Mouse (Mus musculus) bone marrow macrophage, adult 2 months (primary cell): ENCODE measurements around the gene Raly. TPM values are rescaled to one million over a fixed set of nuclear protein-coding genes. Genes with fewer than 3 reads are reported as not detected.

ENCODE experiments used
- H3K27ac ChIP-seq: 2 replicates; pipeline ENCODE4 v1.5.1; 2012; ENCODE audit warnings: low read depth, low read length; ENCODE audit not compliant: insufficient read depth
- H3K4me1 ChIP-seq: 2 replicates; pipeline ENCODE4 v1.6.1; 2012; ENCODE audit warnings: low read length; ENCODE audit not compliant: control insufficient read depth, insufficient read depth
- H3K4me3 ChIP-seq: 2 replicates; pipeline ENCODE4 v1.5.1; 2012; ENCODE audit warnings: mild to moderate bottlenecking, low read length, moderate library complexity; ENCODE audit not compliant: insufficient read depth
- CTCF ChIP-seq: IDR thresholded peaks from 2 replicates; pipeline ENCODE4 v1.5.1; 2012; ENCODE audit warnings: low read depth, mild to moderate bottlenecking, low read length, moderate library complexity
- POLR2A ChIP-seq: IDR thresholded peaks from 2 replicates; pipeline ENCODE4 v1.6.1; 2012; ENCODE audit warnings: mild to moderate bottlenecking, low read depth, low read length, borderline replicate concordance
- polyA plus RNA-seq: library from polyadenylated mRNA; stranded (reverse); fragments of >200 nt; gene quantifications from 2 replicates; pipeline ENCODE4 v1.2.4, GENCODE M21; 2012; ENCODE audit not compliant: missing spikeins, insufficient read depth, insufficient read length

Gene Raly
- polyA plus RNA-seq, result 108 and 129 TPM in 2 replicates

- peaks cover 28% of the 10 kb centered on the region for H3K4me1 ChIP-seq
- H3K4me3 ChIP-seq, result peak within 1 kb of the TSS; percentile 82
- TF ChIP-seq POLR2A (peak; percentile 95), CTCF (no peak)
- H3K27ac ChIP-seq, result peak within 1 kb of the TSS; percentile 98
These were observed at the start of gene Raly, which contains the start of gene a for GRCm38 (mm10) chr2:154790656-154791483. TSS of gene Raly (plus strand) at chr2:154791096. TSS of gene a (plus strand) at chr2:154791402.

- no peak overlapping the region for H3K27ac ChIP-seq
- H3K4me1 ChIP-seq, result no peaks in the 10 kb centered on the region
- TF ChIP-seq POLR2A (no peak), CTCF (no peak)
- H3K4me3 ChIP-seq, result no peak overlapping the region
These were observed 47.7 kb upstream of the Raly start for GRCm38 (mm10) chr2:154742911-154743819.

GRCm38 (mm10) chr2:154743915-154744314 lies 47.0 kb upstream of the Raly start:
- TF ChIP-seq CTCF (no peak), POLR2A (no peak)
- no peak overlapping the region for H3K4me3 ChIP-seq
- H3K27ac ChIP-seq, result no peak overlapping the region
- H3K4me1 ChIP-seq, result no peaks in the 10 kb centered on the region

- TF ChIP-seq CTCF, result no peak
- TF ChIP-seq POLR2A, result no peak
- no peak overlapping the region for H3K27ac ChIP-seq
- peaks cover 5% of the 10 kb centered on the region for H3K4me1 ChIP-seq
These were observed 42.5 kb upstream of the Raly start for GRCm38 (mm10) chr2:154748383-154748782.

GRCm38 (mm10) chr2:154749046-154750036 lies 41.6 kb upstream of the Raly start:
- Histone ChIP-seq H3K4me3 (no peak overlapping the region), H3K4me1 (peaks cover 5% of the 10 kb centered on the region), H3K27ac (no peak overlapping the region)
- no peak for TF ChIP-seq CTCF
- no peak for TF ChIP-seq POLR2A

More at GRCm38 (mm10) chr2:154748383-154748782, 42.5 kb upstream of the Raly start:
- H3K4me3 ChIP-seq, result no peak overlapping the region

- Histone ChIP-seq H3K27ac (no peak overlapping the region), H3K4me1 (peaks cover 5% of the 10 kb centered on the region), H3K4me3 (peak overlapping the region; percentile 10; the same call in 1 of the 2 replicates)
- TF ChIP-seq POLR2A (no peak), CTCF (no peak)
These were observed 39.0 kb upstream of the Raly start for GRCm38 (mm10) chr2:154751924-154752323.

- TF ChIP-seq CTCF, result no peak
- TF ChIP-seq POLR2A, result no peak
These were observed 36.8 kb upstream of the Raly start for GRCm38 (mm10) chr2:154754068-154754560.

GRCm38 (mm10) chr2:154755791-154756190 lies 35.1 kb upstream of the Raly start:
- Histone ChIP-seq H3K4me1 (peaks cover 5% of the 10 kb centered on the region), H3K4me3 (no peak overlapping the region), H3K27ac (no peak overlapping the region)
- TF ChIP-seq POLR2A (no peak), CTCF (0 out of 2 replicates have a peak, but pooled peaks have one; percentile 17)

More at GRCm38 (mm10) chr2:154754068-154754560, 36.8 kb upstream of the Raly start:
- Histone ChIP-seq H3K27ac (no peak overlapping the region), H3K4me3 (no peak overlapping the region), H3K4me1 (peaks cover 5% of the 10 kb centered on the region)
